Mouse (Mus musculus) CH12.LX (cell line): Measurements from ENCODE around the gene Ap4b1.

Experiments
- CHD1 ChIP-seq: IDR thresholded peaks from 2 replicates; pipeline ENCODE4 v1.6.1; 2012; ENCODE audit warnings: low read depth, low read length, improper control_type of control experiment, inconsistent platforms
- CTCF ChIP-seq, 2 experiments: IDR thresholded peaks in 1 of 2; conservative IDR thresholded peaks in 1 of 2; 2 replicates each; pipeline ENCODE4 v1.5.1; 2011 to 2012; ENCODE audit warnings: low read depth in 2 of 2, low read length in 2 of 2, improper control_type of control experiment in 1 of 2, inconsistent platforms in 1 of 2, mild to moderate bottlenecking in 1 of 2, moderate library complexity in 1 of 2
- E2F4 ChIP-seq: IDR thresholded peaks from 2 replicates; pipeline ENCODE4 v1.6.1; 2011; ENCODE audit warnings: low read depth, low read length, improper control_type of control experiment; ENCODE audit not compliant: insufficient replicate concordance
- JUND ChIP-seq: conservative IDR thresholded peaks from 2 replicates; pipeline ENCODE4 v1.6.1; 2011; ENCODE audit warnings: low read depth, low read length, improper control_type of control experiment
- NELFE ChIP-seq: IDR thresholded peaks from 2 replicates; pipeline ENCODE4 v1.6.1; 2011; ENCODE audit warnings: low read depth, low read length, improper control_type of control experiment
- POLR2A ChIP-seq: IDR thresholded peaks from 2 replicates; pipeline ENCODE4 v1.6.1; 2011; ENCODE audit warnings: low read depth, mild to moderate bottlenecking, improper control_type of control experiment, low read length
- RCOR1 ChIP-seq: conservative IDR thresholded peaks from 2 replicates; pipeline ENCODE4 v1.6.1; 2012; ENCODE audit warnings: low read depth, mild to moderate bottlenecking, inconsistent platforms, low read length, improper control_type of control experiment
- TCF12 ChIP-seq: IDR thresholded peaks from 2 replicates; pipeline ENCODE4 v1.6.1; 2014; ENCODE audit warnings: low read depth, mild to moderate bottlenecking, inconsistent platforms, low read length, improper control_type of control experiment
- USF2 ChIP-seq: conservative IDR thresholded peaks from 2 replicates; pipeline ENCODE4 v1.6.1; 2011; ENCODE audit warnings: low read depth, low read length, improper control_type of control experiment
- ZKSCAN1 ChIP-seq: IDR thresholded peaks from 2 replicates; pipeline ENCODE4 v1.6.1; 2012; ENCODE audit warnings: low read depth, inconsistent platforms, low read length, improper control_type of control experiment, borderline replicate concordance
- ZMIZ1 ChIP-seq: IDR thresholded peaks from 2 replicates; pipeline ENCODE4 v1.6.1; 2012; ENCODE audit warnings: low read depth, mild to moderate bottlenecking, inconsistent platforms, low read length, improper control_type of control experiment

- TF ChIP-seq ZMIZ1, result no peak
- TF ChIP-seq POLR2A, result no peak
- no peak for TF ChIP-seq E2F4
- TF ChIP-seq USF2, result no peak
- TF ChIP-seq CTCF (conservative IDR thresholded peaks at IDR 0.05 in 1 of 2, IDR thresholded peaks at IDR 0.05 in 1 of 2; ENCODE audit: low read depth in 2 of 2, low read length in 2 of 2), result peak; percentile 9 to 68; a peak in 2 of 4 replicates
- TF ChIP-seq TCF12, result no peak
- TF ChIP-seq RCOR1, result no peak
- no peak for TF ChIP-seq ZKSCAN1
- no peak for TF ChIP-seq NELFE
- no peak for TF ChIP-seq CHD1
- no peak for TF ChIP-seq JUND
Observed at GRCm38 (mm10) chr3:103827548-103827947, 18.2 kb downstream of the Ap4b1 start.
